Mouse (Mus musculus) MEL (cell line): ENCODE results near the gene Tuba4a.

ENCODE experiments used
- CTCF ChIP-seq, 3 experiments: IDR thresholded peaks in 2 of 3; conservative IDR thresholded peaks in 1 of 3; 2 replicates each; pipeline ENCODE4 v1.5.1; 2011 to 2012; ENCODE audit warnings: low read length in 3 of 3, low read depth in 2 of 3, mild to moderate bottlenecking in 2 of 3, improper control_type of control experiment in 1 of 3, inconsistent platforms in 1 of 3, mixed read lengths in 1 of 3, moderate library complexity in 1 of 3; ENCODE audit not compliant: control insufficient read depth in 1 of 3, insufficient read depth in 1 of 3, poor library complexity in 1 of 3, severe bottlenecking in 1 of 3
- MAX ChIP-seq: IDR thresholded peaks from 2 replicates; pipeline ENCODE4 v1.6.1; 2011; ENCODE audit warnings: low read length, improper control_type of control experiment

- TF ChIP-seq MAX (no peak), CTCF (IDR thresholded peaks at IDR 0.05 in 2 of 3, conservative IDR thresholded peaks at IDR 0.05 in 1 of 3; ENCODE audit: control insufficient read depth in 1 of 3, insufficient read depth in 1 of 3, low read depth in 2 of 3, low read length in 3 of 3, poor library complexity in 1 of 3, severe bottlenecking in 1 of 3) (no peak)
These were observed 4.8 kb downstream of the Tuba4a start for GRCm38 (mm10) chr1:75214886-75215285.
